Comparison of ENCODE assay signal across 9 mouse cellular contexts in the genomic region with DNA sequence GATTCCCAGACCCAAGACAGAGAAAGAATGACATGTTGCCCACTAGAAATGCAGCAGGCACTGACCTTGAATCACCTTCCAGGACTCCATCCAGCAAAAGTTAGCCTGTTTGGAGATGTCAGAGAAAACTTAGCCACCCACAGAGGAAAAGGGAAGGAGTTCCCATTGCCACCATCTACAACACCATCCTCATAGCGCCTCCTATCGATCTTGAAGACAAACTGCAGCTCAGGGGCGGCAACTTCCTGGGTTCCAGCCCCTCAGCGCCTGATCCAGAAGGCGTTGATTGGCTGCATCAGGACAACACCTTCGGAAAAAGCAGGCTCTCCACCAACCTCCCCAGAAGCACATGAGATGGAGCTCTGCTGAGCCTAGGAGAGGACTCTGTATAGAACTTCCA. TPM values are rescaled to one million over a fixed set of nuclear protein-coding genes. Genes with fewer than 3 reads are reported as not detected.
DNase-seq lines count a peak whose midpoint lies in the region; ATAC-seq and TF ChIP-seq lines count a peak whose summit lies in the region.
"Had no signal": no experiment of that assay in that cellular context is flagged by ENCODE, and none has a peak within 500 bp of the region (broad histone marks: within the 10 kb centered on the region; RNA-seq: fewer than 3 reads in every experiment).

No protein-coding gene starts in this region.

- peak overlapping the region; percentile 62; the same call in 1 of the 2 replicates for H3K4me3 ChIP-seq in forebrain, embryonic 10.5 days
- no peak overlapping the region for H3K4me3 ChIP-seq in forebrain, embryonic 13.5 days
- H3K4me3 ChIP-seq in ES-E14 (ENCODE audit: insufficient read depth in 1 of 2, low read depth in 1 of 2, low read length in 2 of 2, poor library complexity in 1 of 2, severe bottlenecking in 1 of 2), result no peak overlapping the region
- peak overlapping the region; percentile 62; the same call in 1 of the 2 replicates for H3K4me3 ChIP-seq in hindbrain, postnatal 0 days (ENCODE audit: low read length)

- no peak overlapping the region for H3K9ac ChIP-seq in forebrain, embryonic 13.5 days
- H3K9ac ChIP-seq in ES-E14 (ENCODE audit: insufficient read depth, low read depth, low read length, poor library complexity, severe bottlenecking), result no peak overlapping the region
- H3K9ac ChIP-seq in hindbrain, postnatal 0 days (replicated peaks; ENCODE audit: low read length), result no peak overlapping the region

- H3K4me2 ChIP-seq in forebrain, embryonic 13.5 days, result no peak overlapping the region
- peak overlapping the region; percentile 92 for H3K4me2 ChIP-seq in hindbrain, postnatal 0 days (ENCODE audit: low read depth, low read length)

- ATAC-seq in forebrain, embryonic 13.5 days, result no peak
- ATAC-seq in hindbrain, postnatal 0 days, result no peak

- 14% methylated on average over 6 of the region's 6 CpGs for WGBS in forebrain, embryonic 10.5 days
- WGBS in forebrain, embryonic 13.5 days, result 22% methylated on average over 6 of the region's 6 CpGs
- WGBS in hindbrain, postnatal 0 days, result 32% methylated on average over 6 of the region's 6 CpGs

- DNase-seq in forebrain, embryonic 10.5 days (ENCODE audit: extremely low spot score, low spot score), result no peak
- DNase-seq in ES-E14 (ENCODE audit: low read depth, low spot score), result peak; percentile 85
- DNase-seq in gastrocnemius, adult 18-20 months (ENCODE audit: low spot score), result peak; percentile 63
- peak; percentile 67 for DNase-seq in hindbrain, postnatal 0 days (ENCODE audit: low spot score)
- DNase-seq in lung, postnatal 14 days, result peak; percentile 66
- DNase-seq in c-Kit-positive CD71-positive TER-119-positive erythroid progenitor cells, embryonic 14.5 days (ENCODE audit: low spot score), result no peak
- DNase-seq in Muller cell, postnatal 12 days (ENCODE audit: inconsistent ontology term), result no peak

- in situ Hi-C loops in ES-E14 (cut with MboI; ENCODE audit: low sequenced_read_pairs in 2 of 2, unreplicated experiment in 2 of 2), result no loop called here

- H3K9me3 ChIP-seq in forebrain, embryonic 10.5 days, result no peaks in the 10 kb centered on the region
- no peaks in the 10 kb centered on the region for H3K9me3 ChIP-seq in forebrain, embryonic 13.5 days (replicated peaks)
- H3K9me3 ChIP-seq in ES-E14 (ENCODE audit: control insufficient read depth, insufficient read depth, low read depth, low read length), result no peaks in the 10 kb centered on the region
- no peaks in the 10 kb centered on the region for H3K9me3 ChIP-seq in hindbrain, postnatal 0 days (ENCODE audit: low read length)

- H3K4me1 ChIP-seq in forebrain, embryonic 10.5 days, result peaks cover 35% of the 10 kb centered on the region
- H3K4me1 ChIP-seq in forebrain, embryonic 13.5 days, result peaks cover 22% of the 10 kb centered on the region
- H3K4me1 ChIP-seq in ES-E14 (ENCODE audit: control insufficient read depth in 2 of 2, insufficient read depth in 2 of 2, low read length in 2 of 2, poor library complexity in 1 of 2), result peaks cover 0 to 3% of the 10 kb centered on the region in 2 experiments; a peak in 1 of 4 replicates
- peaks cover 11% of the 10 kb centered on the region; the same call in 1 of the 2 replicates for H3K4me1 ChIP-seq in hindbrain, postnatal 0 days (ENCODE audit: insufficient read depth, low read length)

- TF ChIP-seq CTCF in hindbrain, postnatal 0 days (IDR thresholded peaks at IDR 0.05; ENCODE audit: low read depth), result peak; percentile 68

- no peak overlapping the region for H3K27ac ChIP-seq in forebrain, embryonic 10.5 days
- no peak overlapping the region for H3K27ac ChIP-seq in forebrain, embryonic 13.5 days
- no peak overlapping the region for H3K27ac ChIP-seq in ES-E14 (ENCODE audit: insufficient read depth, low read depth, low read length, poor library complexity, severe bottlenecking)
- H3K27ac ChIP-seq in hindbrain, postnatal 0 days, result no peak overlapping the region

- no peaks in the 10 kb centered on the region for H3K36me3 ChIP-seq in forebrain, embryonic 10.5 days (replicated peaks)
- no peaks in the 10 kb centered on the region for H3K36me3 ChIP-seq in forebrain, embryonic 13.5 days (ENCODE audit: poor library complexity, severe bottlenecking)
- H3K36me3 ChIP-seq in ES-E14 (ENCODE audit: control insufficient read depth, insufficient read depth, low read length, poor library complexity, severe bottlenecking), result no peaks in the 10 kb centered on the region
- H3K36me3 ChIP-seq in hindbrain, postnatal 0 days (ENCODE audit: insufficient read depth, low read length), result no peaks in the 10 kb centered on the region

- peaks cover 49% of the 10 kb centered on the region for H3K27me3 ChIP-seq in forebrain, embryonic 10.5 days (ENCODE audit: poor library complexity, severe bottlenecking)
- H3K27me3 ChIP-seq in forebrain, embryonic 13.5 days, result peaks cover 42% of the 10 kb centered on the region
- H3K27me3 ChIP-seq in hindbrain, postnatal 0 days (ENCODE audit: insufficient read depth, low read length), result no peaks in the 10 kb centered on the region

TF ChIP-seq in ES-E14, 5 proteins besides CTCF, POLR2A, EP300 and RAD21:
- TF ChIP-seq HCFC1 (IDR thresholded peaks at IDR 0.05; ENCODE audit: borderline replicate concordance, insufficient read depth, low read length) (no peak), MAFK (IDR thresholded peaks at IDR 0.05; ENCODE audit: insufficient read depth, low read depth, low read length) (no peak), ZC3H11A (IDR thresholded peaks at IDR 0.05; ENCODE audit: borderline replicate concordance, low read depth, low read length) (peak; percentile 33; the same call in 1 of the 2 replicates)
TF ChIP-seq in ES-E14: peak in this region for 1.

RNA-seq across cellular contexts. Expression of gene Adamts15, which starts 1.5 kb away (rescaled TPM):
- polyA plus RNA-seq in forebrain, embryonic 10.5 days (2016; fragmentation: Nextera tagmentation; extraction: Ambion mirVana), result 8.2 and 8.6 TPM in 2 replicates
- 1.6 and 1.9 TPM in 2 replicates for polyA plus RNA-seq in forebrain, embryonic 13.5 days (2015; fragmentation: Nextera tagmentation; extraction: Ambion mirVana)
- total RNA-seq in ES-E14 (2012; rRNA removed), result 2.0 and 2.4 TPM in 2 replicates
- total RNA-seq in gastrocnemius, adult 18-20 months (2021), result 1 to 10 TPM; 1.3 to 3.4 TPM
- 14.6 and 20.2 TPM in 2 replicates for total RNA-seq in hindbrain, postnatal 0 days (2014; rRNA removed)
- 3.5 and 3.6 TPM in 2 replicates for polyA plus RNA-seq in hindbrain, postnatal 0 days (2015; fragmentation: Nextera tagmentation; extraction: Ambion mirVana)
- total RNA-seq: MEL had no signal

RNA-seq across cellular contexts. Expression of gene Adamts8, which starts 21.6 kb away (rescaled TPM):
- polyA plus RNA-seq in forebrain, embryonic 10.5 days (2016; fragmentation: Nextera tagmentation; extraction: Ambion mirVana), result 0.42 and 0.76 TPM in 2 replicates
- 0.40 and 0.65 TPM in 2 replicates for polyA plus RNA-seq in forebrain, embryonic 13.5 days (2015; fragmentation: Nextera tagmentation; extraction: Ambion mirVana)
- 5.4 and 5.9 TPM in 2 replicates for total RNA-seq in ES-E14 (2012; rRNA removed)
- 1 to 10 TPM; 1.1 to 3.7 TPM for total RNA-seq in gastrocnemius, adult 18-20 months (2021)
- total RNA-seq in hindbrain, postnatal 0 days (2014; rRNA removed), result 2.5 and 3.3 TPM in 2 replicates
- 1.7 and 1.8 TPM in 2 replicates for polyA plus RNA-seq in hindbrain, postnatal 0 days (2015; fragmentation: Nextera tagmentation; extraction: Ambion mirVana)
- total RNA-seq: MEL had no signal

Comparison
In these comparisons a context has a peak if more than half of its experiments do, and no peak if none do; other contexts are left out.
1. H3K4me3 ChIP-seq: peak in forebrain, embryonic 10.5 days (single experiment) and hindbrain, postnatal 0 days (single experiment); none in forebrain, embryonic 13.5 days (single experiment) and ES-E14 (0 of 2).
2. DNase-seq: peak in ES-E14 (single experiment), gastrocnemius, adult 18-20 months (single experiment), hindbrain, postnatal 0 days (single experiment) and lung, postnatal 14 days (single experiment); none in forebrain, embryonic 10.5 days (single experiment), c-Kit-positive CD71-positive TER-119-positive erythroid progenitor cells, embryonic 14.5 days (single experiment) and Muller cell, postnatal 12 days (single experiment).